Mouse (Mus musculus) thymus, adult 2 months (tissue): Measurements from ENCODE around the gene Tas2r143.

Experiments
- CTCF ChIP-seq: fragments of 200-500 bp; IDR thresholded peaks from 2 replicates; pipeline ENCODE4 v1.5.1; 2012; ENCODE audit warnings: mild to moderate bottlenecking, control low read depth, low read length, moderate library complexity, borderline replicate concordance; ENCODE audit not compliant: control insufficient read depth, poor library complexity, insufficient read depth; ENCODE audit errors: extremely low read depth
- POLR2A ChIP-seq: fragments of 200-500 bp; IDR thresholded peaks from 2 replicates; pipeline ENCODE4 v1.6.1; 2012; ENCODE audit warnings: mild to moderate bottlenecking, low read length, control low read depth, moderate library complexity; ENCODE audit not compliant: control insufficient read depth, poor library complexity, insufficient read depth; ENCODE audit errors: extremely low read depth

GRCm38 (mm10) chr6:42395960-42396809 lies 3.9 kb upstream of the Tas2r143 start:
- TF ChIP-seq CTCF = no peak
- TF ChIP-seq POLR2A = no peak
